In the genomic region with DNA sequence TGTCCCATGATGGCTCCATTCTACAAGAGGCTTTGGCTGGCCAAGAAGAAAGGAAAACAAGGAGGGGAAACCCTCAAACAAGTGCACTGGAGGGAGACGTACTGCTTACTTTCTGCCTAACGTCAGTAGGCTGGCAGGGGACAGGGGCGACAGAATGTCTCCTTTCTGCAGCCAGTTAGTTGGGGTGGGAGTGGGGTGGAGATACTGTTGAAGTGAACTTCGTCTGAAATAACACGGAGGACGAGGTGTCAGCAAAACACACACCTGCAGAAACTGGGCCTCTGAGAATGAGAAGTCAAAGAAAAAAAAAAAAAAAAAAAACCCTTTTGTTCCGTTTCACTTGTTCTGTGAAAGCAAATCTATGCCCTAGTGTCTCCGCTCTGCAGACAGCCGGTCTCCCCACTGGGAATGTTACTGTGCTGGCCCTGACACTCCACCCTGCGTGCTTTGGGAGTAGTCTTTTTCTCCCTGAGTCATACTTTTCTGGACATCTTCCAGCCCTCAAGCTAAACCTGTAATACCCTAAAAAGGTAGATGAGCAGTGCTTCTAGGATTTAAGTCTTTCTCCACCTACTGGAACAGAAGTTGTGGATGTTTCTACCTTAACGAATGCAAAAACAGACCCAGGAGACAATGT, we compare ENCODE assay signal across 9 mouse cellular contexts.
DNase-seq lines count a peak whose midpoint lies in the region; ATAC-seq and TF ChIP-seq lines count a peak whose summit lies in the region.
"Had no signal": no experiment of that assay in that cellular context is flagged by ENCODE, and none has a peak within 500 bp of the region (broad histone marks: within the 10 kb centered on the region; RNA-seq: fewer than 3 reads in every experiment).

No protein-coding gene starts in this region.

- no peak for TF ChIP-seq CTCF in liver, postnatal 0 days (IDR thresholded peaks at IDR 0.05; ENCODE audit: low read depth)
- peak; percentile 21 for TF ChIP-seq CTCF in Patski (IDR thresholded peaks at IDR 0.05)

- no peak for DNase-seq in liver, postnatal 0 days
- no peak for DNase-seq in liver, embryonic 11.5 days (ENCODE audit: low spot score)
- DNase-seq in Patski (ENCODE audit: low read depth, low spot score): peak; percentile 96
- DNase-seq in skeletal muscle tissue, adult 2 months (ENCODE audit: low read depth, low spot score): peak; percentile 19
- no peak for DNase-seq in gastrocnemius, postnatal 4 days (ENCODE audit: low spot score in 2 of 2)
- DNase-seq in embryo, embryonic 11 days: no peak

- peak overlapping the region; percentile 49; the same call in 1 of the 2 replicates for H3K27ac ChIP-seq in liver, postnatal 0 days (ENCODE audit: low read depth)
- no peak overlapping the region for H3K27ac ChIP-seq in liver, embryonic 11.5 days (ENCODE audit: low read depth, low read length)
- peak overlapping the region; percentile 85 for H3K27ac ChIP-seq in heart, embryonic 13.5 days (replicated peaks)
- H3K27ac ChIP-seq: limb, embryonic 12.5 days had no signal

- ATAC-seq in liver, postnatal 0 days: no peak
- no peak for ATAC-seq in liver, embryonic 11.5 days (replicated peaks; ENCODE audit: low FRiP score)
- peak; percentile 74 for ATAC-seq in Patski
- ATAC-seq in heart, embryonic 13.5 days (ENCODE audit: extremely low read depth, insufficient number of reproducible peaks, low FRiP score, low TSS enrichment): no peak
- ATAC-seq in erythroblast, adult 5-6 weeks (replicated peaks; ENCODE audit: low FRiP score, poor library complexity, severe bottlenecking): no peak

- H3K4me3 ChIP-seq in liver, postnatal 0 days (ENCODE audit: low read depth, low read length): no peak overlapping the region
- H3K4me3 ChIP-seq in liver, embryonic 11.5 days (ENCODE audit: low read depth, low read length): no peak overlapping the region
- no peak overlapping the region for H3K4me3 ChIP-seq in heart, embryonic 13.5 days
- H3K4me3 ChIP-seq: limb, embryonic 12.5 days had no signal

- POLR2A ChIA-PET in Patski (lab: Charles Lee): interaction anchor here (0.7 to 1.0 kb wide), 2 partner anchors 14 to 99 kb away, joined by 3 to 6 read pairs; no protein-coding TSS in a partner anchor

- H3K4me2 ChIP-seq in liver, postnatal 0 days (ENCODE audit: low read depth, low read length): peak overlapping the region; percentile 1; the same call in 1 of the 2 replicates
- no peak overlapping the region for H3K4me2 ChIP-seq in liver, embryonic 11.5 days
- peak overlapping the region; percentile 28 for H3K4me2 ChIP-seq in heart, embryonic 13.5 days
- H3K4me2 ChIP-seq: limb, embryonic 12.5 days had no signal

- H3K9ac ChIP-seq in liver, postnatal 0 days (replicated peaks): no peak overlapping the region; the same call in 1 of the 2 replicates
- H3K9ac ChIP-seq in liver, embryonic 11.5 days (ENCODE audit: low read depth, low read length): no peak overlapping the region
- H3K9ac ChIP-seq in heart, embryonic 13.5 days: peak overlapping the region; percentile 71
- H3K9ac ChIP-seq: limb, embryonic 12.5 days had no signal

- CTCF ChIA-PET in Patski (lab: Charles Lee): interaction anchor here (0.6 to 3.7 kb wide), 14 partner anchors 9 to 186 kb away, joined by 3 to 14 read pairs (median 4); no protein-coding TSS in a partner anchor

- H3K27me3 ChIP-seq in liver, postnatal 0 days (ENCODE audit: insufficient read depth, low read length): no peaks in the 10 kb centered on the region
- no peaks in the 10 kb centered on the region for H3K27me3 ChIP-seq in liver, embryonic 11.5 days (replicated peaks; ENCODE audit: control insufficient read depth, insufficient read depth, low read length)
- no peaks in the 10 kb centered on the region for H3K27me3 ChIP-seq in Patski
- no peaks in the 10 kb centered on the region for H3K27me3 ChIP-seq in heart, embryonic 13.5 days (replicated peaks)
- H3K27me3 ChIP-seq: limb, embryonic 12.5 days had no signal

- peaks cover 39% of the 10 kb centered on the region for H3K4me1 ChIP-seq in liver, postnatal 0 days (ENCODE audit: insufficient read depth)
- peaks cover 38% of the 10 kb centered on the region for H3K4me1 ChIP-seq in liver, embryonic 11.5 days (replicated peaks; ENCODE audit: control insufficient read depth, insufficient read depth, low read length)
- H3K4me1 ChIP-seq in heart, embryonic 13.5 days: peaks cover 97% of the 10 kb centered on the region

- TF ChIP-seq EP300 in liver, postnatal 0 days (IDR thresholded peaks at IDR 0.05; ENCODE audit: low read depth): no peak

- in situ Hi-C loops in Patski (cut with MboI; ENCODE audit: low pct_unique_long_range_greater_than_20kb): loop anchor here (5.0 kb wide), 1 partner anchor 184 kb away; no protein-coding TSS in a partner anchor

- H3K36me3 ChIP-seq in liver, postnatal 0 days (replicated peaks; ENCODE audit: insufficient read depth, low read length): no peaks in the 10 kb centered on the region
- no peaks in the 10 kb centered on the region for H3K36me3 ChIP-seq in liver, embryonic 11.5 days (ENCODE audit: control insufficient read depth, insufficient read depth, low read length)
- no peaks in the 10 kb centered on the region for H3K36me3 ChIP-seq in heart, embryonic 13.5 days
- H3K36me3 ChIP-seq: limb, embryonic 12.5 days had no signal

- no peaks in the 10 kb centered on the region for H3K9me3 ChIP-seq in liver, postnatal 0 days (ENCODE audit: low read length)
- H3K9me3 ChIP-seq in liver, embryonic 11.5 days (ENCODE audit: control insufficient read depth, low read length): no peaks in the 10 kb centered on the region
- no peaks in the 10 kb centered on the region for H3K9me3 ChIP-seq in heart, embryonic 13.5 days
- H3K9me3 ChIP-seq: limb, embryonic 12.5 days had no signal

- WGBS in liver, postnatal 0 days (ENCODE audit: insufficient replicate concordance): 57% methylated on average over 11 of the region's 11 CpGs
- 68% methylated on average over 11 of the region's 11 CpGs for WGBS in liver, embryonic 11.5 days
- 23% methylated on average over 11 of the region's 11 CpGs for WGBS in heart, embryonic 13.5 days

Comparison
In these comparisons a context has a peak if more than half of its experiments do, and no peak if none do; other contexts are left out.
1. DNase-seq: peak in Patski (single experiment) and skeletal muscle tissue, adult 2 months (single experiment); none in liver, postnatal 0 days (single experiment), liver, embryonic 11.5 days (single experiment), gastrocnemius, postnatal 4 days (0 of 2) and embryo, embryonic 11 days (single experiment).